ENCODE assay signal across 28 mouse cellular contexts in the genomic region with DNA sequence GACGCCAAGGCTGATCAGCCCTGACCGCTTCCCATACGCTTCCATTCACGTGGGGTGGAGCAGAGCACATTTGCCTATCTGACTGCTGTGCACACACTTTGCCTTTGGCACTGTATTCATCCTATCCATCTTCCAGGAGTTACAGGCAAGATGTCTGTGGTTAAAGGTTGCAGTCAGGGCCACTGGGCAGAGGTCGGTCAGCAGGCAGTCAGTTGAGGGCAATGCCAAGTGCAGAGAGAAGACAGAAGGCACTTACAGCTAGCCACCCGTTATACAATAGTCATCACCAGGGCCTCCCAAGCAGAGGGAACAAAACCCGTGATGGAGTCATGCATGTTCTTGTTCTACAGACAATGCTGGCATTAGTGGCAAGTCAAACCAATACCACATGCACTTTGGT.
DNase-seq lines count a peak whose midpoint lies in the region; ATAC-seq and TF ChIP-seq lines count a peak whose summit lies in the region.
"Had no signal": no experiment of that assay in that cellular context is flagged by ENCODE, and none has a peak within 500 bp of the region (broad histone marks: within the 10 kb centered on the region; RNA-seq: fewer than 3 reads in every experiment).

No protein-coding gene starts in this region.

- H3K36me3 ChIP-seq in kidney, embryonic 15.5 days: no peaks in the 10 kb centered on the region
- H3K36me3 ChIP-seq: heart, embryonic 12.5 days; limb, embryonic 12.5 days; liver, embryonic 15.5 days; midbrain, embryonic 12.5 days; neural tube, embryonic 12.5 days had no signal

- no peak for TF ChIP-seq POLR2A in cortical plate, adult 2 months (IDR thresholded peaks at IDR 0.05; ENCODE audit: extremely low read depth, insufficient read depth, low read length)

- H3K9ac ChIP-seq in kidney, embryonic 15.5 days: no peak overlapping the region
- H3K9ac ChIP-seq: heart, embryonic 12.5 days; hindbrain, embryonic 14.5 days; limb, embryonic 12.5 days; liver, embryonic 15.5 days; lung, embryonic 14.5 days; midbrain, embryonic 12.5 days; neural tube, embryonic 12.5 days had no signal

- WGBS in kidney, embryonic 15.5 days: 76% methylated on average over 7 of the region's 7 CpGs

- no peaks in the 10 kb centered on the region for H3K9me3 ChIP-seq in kidney, embryonic 15.5 days (replicated peaks)
- H3K9me3 ChIP-seq: heart, embryonic 12.5 days; limb, embryonic 12.5 days; liver, embryonic 15.5 days; midbrain, embryonic 12.5 days; neural tube, embryonic 12.5 days had no signal

- TF ChIP-seq CTCF in cortical plate, adult 2 months (IDR thresholded peaks at IDR 0.05; ENCODE audit: extremely low read depth, insufficient read depth, low read length): no peak

- ATAC-seq in kidney, embryonic 15.5 days (replicated peaks; ENCODE audit: low FRiP score): no peak
- ATAC-seq: forebrain, embryonic 16.5 days; intestine, postnatal 0 days had no signal

- H3K4me3 ChIP-seq in kidney, embryonic 15.5 days (replicated peaks): no peak overlapping the region
- no peak overlapping the region for H3K4me3 ChIP-seq in cortical plate, adult 2 months (ENCODE audit: insufficient read depth, low read length)
- H3K4me3 ChIP-seq: erythroblast, embryonic 14.5 days; gastrocnemius, adult 2 months; heart, adult 2 months; heart, embryonic 12.5 days; limb, embryonic 12.5 days; liver, embryonic 15.5 days; midbrain, embryonic 12.5 days; myocyte; neural tube, embryonic 12.5 days had no signal

- peak; percentile 43 for DNase-seq in cerebellum, adult 9-11 months
- DNase-seq in cerebellum, postnatal 14 days: no peak
- DNase-seq in kidney, adult 8-10 months: peak; percentile 23 to 70
- DNase-seq in brain, adult 2 months (ENCODE audit: low read depth, low spot score): peak; percentile 57
- DNase-seq in thymus, postnatal 0 days (ENCODE audit: low spot score): no peak
- DNase-seq: adrenal gland, postnatal 25 days; B cell, adult 2 months; gastrocnemius, adult 2 months; gastrocnemius, postnatal 36 days; heart, adult 2 months; layer of hippocampus, postnatal 36 days; lung, embryonic 14.5 days; lung, postnatal 14 days; right cerebral cortex, adult 18-20 months; spleen, adult 18-20 months; thymus, postnatal 36 days had no signal

- H3K27ac ChIP-seq in kidney, embryonic 15.5 days: no peak overlapping the region
- H3K27ac ChIP-seq in cortical plate, adult 2 months (ENCODE audit: insufficient read depth, low read length): peak overlapping the region; percentile 2; the same call in 1 of the 2 replicates
- H3K27ac ChIP-seq: gastrocnemius, adult 2 months; heart, adult 2 months; hindbrain, embryonic 14.5 days; limb, embryonic 12.5 days; liver, embryonic 15.5 days; midbrain, embryonic 12.5 days; neural tube, embryonic 12.5 days had no signal

- H3K27me3 ChIP-seq in kidney, embryonic 15.5 days: no peaks in the 10 kb centered on the region
- H3K27me3 ChIP-seq: heart, embryonic 12.5 days; limb, embryonic 12.5 days; liver, embryonic 15.5 days; midbrain, embryonic 12.5 days; neural tube, embryonic 12.5 days had no signal

- no peak overlapping the region for H3K4me2 ChIP-seq in kidney, embryonic 15.5 days
- H3K4me2 ChIP-seq: heart, embryonic 12.5 days; hindbrain, embryonic 14.5 days; limb, embryonic 12.5 days; liver, embryonic 15.5 days; lung, embryonic 14.5 days; midbrain, embryonic 12.5 days; neural tube, embryonic 12.5 days had no signal

- H3K4me1 ChIP-seq in kidney, embryonic 15.5 days: no peaks in the 10 kb centered on the region
- peaks cover 12% of the 10 kb centered on the region for H3K4me1 ChIP-seq in cortical plate, adult 2 months (ENCODE audit: control insufficient read depth, insufficient read depth, low read length)
- H3K4me1 ChIP-seq: heart, embryonic 12.5 days; limb, embryonic 12.5 days; liver, embryonic 15.5 days; midbrain, embryonic 12.5 days; neural tube, embryonic 12.5 days had no signal

Comparison
In these comparisons a context has a peak if more than half of its experiments do, and no peak if none do; other contexts are left out.
1. DNase-seq: peak in cerebellum, adult 9-11 months (single experiment), kidney, adult 8-10 months (2 of 2) and brain, adult 2 months (single experiment); none in cerebellum, postnatal 14 days (0 of 2) and thymus, postnatal 0 days (single experiment).